Mouse (Mus musculus) adrenal gland, postnatal 14 days (tissue): ENCODE measurements around the gene Nufip2. TPM values are rescaled to one million over a fixed set of nuclear protein-coding genes. Genes with fewer than 3 reads are reported as not detected.
"Not testable (repeated sequence)": the region's sequence is repeated elsewhere in the genome, so short reads cannot be mapped to it uniquely, and the experiment has no call there.

Source experiments
- DNase-seq: peaks from one replicate; pipeline ENCODE4 v3.0.0; 2021; ENCODE audit warnings: mixed read lengths
- total RNA-seq: library from RNA; stranded (reverse); gene quantifications from 2 replicates; pipeline ENCODE4 v1.2.3, GENCODE M21; 2021

The Nufip2 gene
- total RNA-seq, 1 experiment from 2014 or later: 77.1 TPM

DNA sequence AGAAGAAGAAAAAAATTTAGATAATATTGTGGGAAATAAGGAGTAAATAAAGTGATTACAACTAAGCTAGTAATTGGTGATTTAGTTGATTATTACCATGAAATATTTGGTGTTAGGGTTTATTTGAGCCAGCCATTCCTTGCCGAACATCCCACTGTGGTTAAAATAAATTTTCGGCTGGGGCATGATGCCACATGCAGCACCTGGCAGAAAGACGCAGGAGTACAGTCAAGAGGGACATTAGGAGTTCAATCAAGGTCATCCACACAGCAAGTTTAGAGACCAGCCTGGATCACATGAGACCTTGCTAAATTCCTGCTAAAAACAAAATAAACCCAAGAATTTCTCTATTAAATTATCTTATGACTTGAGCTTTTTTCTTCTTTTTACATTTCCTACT is 23.1 kb downstream of the Nufip2 start:
- DNase-seq: no peak

- no peak for DNase-seq
Observed at GRCm38 (mm10) chr11:77713736-77714135, 27.8 kb downstream of the Nufip2 start.

- no peak for DNase-seq
Observed at GRCm38 (mm10) chr11:77719055-77719454, 33.1 kb downstream of the Nufip2 start.

- DNase-seq: no peak
Observed at GRCm38 (mm10) chr11:77721389-77721788, 35.4 kb downstream of the Nufip2 start.

DNA sequence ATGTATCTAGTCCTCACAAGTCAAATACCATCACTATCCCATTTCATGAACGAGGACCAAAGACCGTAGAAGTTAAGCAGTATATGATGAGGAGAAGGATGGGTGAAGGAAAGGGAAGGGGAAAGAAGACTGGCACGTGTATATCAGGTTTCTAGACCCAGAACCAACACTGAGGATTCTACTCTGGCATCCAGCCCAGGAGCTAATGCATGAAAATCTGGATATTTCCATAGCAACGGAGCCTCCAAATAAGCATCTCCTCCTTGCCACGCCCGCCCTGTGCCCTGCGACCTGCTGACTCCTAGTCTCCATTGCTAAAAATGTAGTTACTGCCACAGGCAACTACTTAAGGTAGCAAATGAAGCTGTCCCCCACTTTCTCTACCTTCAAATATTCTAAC is 38.8 kb downstream of the Nufip2 start:
- DNase-seq: no peak

DNA sequence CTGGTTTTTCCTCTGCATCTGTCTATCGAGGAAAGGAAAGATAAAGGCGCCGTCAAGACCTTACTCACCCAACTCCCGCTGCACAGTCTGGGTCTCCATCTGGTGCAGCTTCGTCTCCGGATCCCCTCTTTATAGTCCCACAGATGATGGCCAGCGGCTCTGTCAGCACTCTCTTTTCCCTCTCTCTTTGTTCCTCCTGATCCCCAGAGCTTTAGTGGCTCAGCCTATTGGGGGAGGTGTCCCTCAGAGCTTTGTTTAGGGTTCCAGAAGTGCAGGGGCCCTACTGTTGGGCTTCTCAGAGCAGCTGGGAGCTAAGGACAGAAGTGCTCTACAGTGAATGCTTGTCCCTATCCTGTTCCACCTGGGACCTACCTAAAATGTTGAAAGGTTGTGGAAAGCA is 39.2 kb downstream of the Nufip2 start, which contains the start of gene Cryba1:
TSS of gene Cryba1 (minus strand) at position 101 of the 400 bp plus-strand sequence.
- no peak for DNase-seq

DNA sequence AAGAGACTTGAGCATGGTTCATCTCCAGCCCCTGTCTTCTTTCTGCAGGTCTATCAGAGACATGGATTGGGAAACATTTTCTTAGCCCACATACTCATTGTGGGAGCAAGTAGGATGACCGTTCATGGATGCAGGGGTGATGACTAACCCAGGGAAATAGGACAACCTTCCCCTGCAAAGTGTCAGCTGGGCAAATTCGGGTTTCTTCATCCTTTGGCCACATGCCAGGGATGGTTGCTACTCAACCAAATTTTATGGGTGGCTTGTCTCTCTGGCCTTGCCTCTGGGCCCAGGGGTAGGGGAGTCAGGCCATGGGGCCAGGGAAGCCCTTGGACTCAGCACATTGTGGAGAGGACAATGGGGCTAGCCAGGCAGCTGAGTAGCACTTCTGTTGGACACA is 42.6 kb downstream of the Nufip2 start:
- peak; percentile 87 for DNase-seq

DNA sequence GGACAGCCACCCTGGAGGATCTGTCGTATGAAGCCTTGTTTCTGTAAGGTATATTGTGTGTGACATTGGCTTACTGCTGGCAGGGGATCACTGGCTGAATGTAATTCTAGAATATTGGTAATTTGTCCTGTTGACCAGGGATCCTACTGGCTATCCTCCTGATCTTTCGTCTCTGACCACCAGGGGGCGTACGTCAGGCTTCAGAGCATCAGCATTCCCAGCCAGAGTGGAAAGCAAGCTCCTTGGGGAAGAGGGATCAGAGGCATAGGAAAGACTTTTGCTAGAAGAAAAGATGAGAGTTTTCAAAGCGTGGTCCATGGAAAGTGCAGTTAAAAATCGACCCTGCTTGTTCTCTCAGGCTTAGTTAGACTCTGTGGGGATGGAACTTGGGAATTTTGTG is 51.3 kb downstream of the Nufip2 start:
- DNase-seq: peak; percentile 94

GRCm38 (mm10) chr11:77738555-77738954 is 52.6 kb downstream of the Nufip2 start:
- no peak for DNase-seq

- peak; percentile 72 for DNase-seq
Observed at GRCm38 (mm10) chr11:77743966-77744365, 58.0 kb downstream of the Nufip2 start.

- DNase-seq: no peak
Observed at GRCm38 (mm10) chr11:77746652-77747051, 60.7 kb downstream of the Nufip2 start.

GRCm38 (mm10) chr11:77747103-77747502 is 61.1 kb downstream of the Nufip2 start:
- not testable (repeated sequence) for DNase-seq

- peak; percentile 59 for DNase-seq
Observed at GRCm38 (mm10) chr11:77748996-77749395, 63.0 kb downstream of the Nufip2 start.

- DNase-seq: peak; percentile 17
Observed at GRCm38 (mm10) chr11:77752525-77752924, 66.6 kb downstream of the Nufip2 start.

GRCm38 (mm10) chr11:77753469-77753868 is 67.5 kb downstream of the Nufip2 start:
- no peak for DNase-seq

DNA sequence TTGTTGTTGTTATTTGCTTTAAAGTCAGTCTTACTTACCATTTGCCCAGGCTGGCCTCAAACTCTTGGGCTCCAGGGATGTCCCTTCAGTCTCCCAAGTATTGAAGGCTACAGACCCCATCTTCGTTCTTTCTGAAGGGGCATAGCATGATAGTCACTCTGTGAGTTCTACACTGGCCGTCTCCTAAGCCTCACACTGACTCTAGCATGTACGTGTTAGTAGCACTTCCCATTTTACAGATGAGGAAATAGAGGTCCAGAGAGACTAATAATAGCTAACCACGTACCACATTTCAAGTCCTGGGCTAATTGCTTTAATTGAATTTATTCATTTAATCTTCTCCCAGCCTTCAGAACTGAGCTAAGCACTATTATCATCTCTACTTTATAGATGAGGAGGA is 74.1 kb downstream of the Nufip2 start:
- no peak for DNase-seq

DNA sequence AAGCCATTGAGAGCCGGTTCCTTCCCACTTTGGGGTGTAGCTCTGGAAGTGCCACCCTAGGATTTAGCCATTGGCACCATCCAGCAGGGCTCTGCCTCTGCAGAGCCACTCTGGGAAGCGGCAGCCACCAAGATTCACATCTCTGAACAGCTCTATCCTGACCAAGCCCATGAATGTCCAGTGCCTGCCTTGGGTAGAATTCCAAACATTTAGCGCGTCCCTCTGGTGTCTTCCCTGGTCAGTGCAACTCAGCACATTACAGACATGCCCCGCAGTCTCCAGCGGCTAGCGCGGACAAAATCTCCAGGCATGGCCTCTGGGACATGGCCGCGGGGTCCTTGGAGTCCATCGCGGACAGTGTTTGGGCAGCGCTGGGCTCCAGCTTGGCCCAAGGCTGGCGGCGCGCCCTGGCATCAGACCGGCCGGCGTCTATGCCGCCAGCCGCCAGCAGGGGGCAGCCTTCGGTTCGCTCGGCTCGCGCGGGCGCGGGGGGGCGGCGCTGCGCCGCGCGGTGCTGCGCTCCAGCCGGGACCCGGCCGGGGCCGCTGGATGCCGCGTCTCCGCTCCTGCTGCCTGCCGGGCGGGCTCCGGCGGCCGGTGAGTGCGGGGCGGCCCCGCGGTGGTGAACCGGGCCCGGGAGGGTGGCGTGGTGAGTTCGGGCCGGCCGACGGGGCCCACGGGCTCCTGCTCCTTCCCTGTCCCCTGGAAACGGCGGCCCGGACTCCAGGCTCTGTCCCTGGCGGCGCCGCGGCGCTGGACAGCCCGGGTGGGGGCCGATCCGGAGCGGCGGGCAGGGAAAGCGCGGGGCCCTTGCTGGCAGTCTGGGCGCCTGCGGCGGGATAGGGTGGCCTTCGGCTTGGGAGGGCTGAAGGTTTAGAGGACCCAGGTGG is 77.1 kb downstream of the Nufip2 start, which contains the start of gene Myo18a:
TSS of gene Myo18a (plus strand) at position 464 of the 890 bp plus-strand sequence.
- DNase-seq: peak; percentile 94

DNA sequence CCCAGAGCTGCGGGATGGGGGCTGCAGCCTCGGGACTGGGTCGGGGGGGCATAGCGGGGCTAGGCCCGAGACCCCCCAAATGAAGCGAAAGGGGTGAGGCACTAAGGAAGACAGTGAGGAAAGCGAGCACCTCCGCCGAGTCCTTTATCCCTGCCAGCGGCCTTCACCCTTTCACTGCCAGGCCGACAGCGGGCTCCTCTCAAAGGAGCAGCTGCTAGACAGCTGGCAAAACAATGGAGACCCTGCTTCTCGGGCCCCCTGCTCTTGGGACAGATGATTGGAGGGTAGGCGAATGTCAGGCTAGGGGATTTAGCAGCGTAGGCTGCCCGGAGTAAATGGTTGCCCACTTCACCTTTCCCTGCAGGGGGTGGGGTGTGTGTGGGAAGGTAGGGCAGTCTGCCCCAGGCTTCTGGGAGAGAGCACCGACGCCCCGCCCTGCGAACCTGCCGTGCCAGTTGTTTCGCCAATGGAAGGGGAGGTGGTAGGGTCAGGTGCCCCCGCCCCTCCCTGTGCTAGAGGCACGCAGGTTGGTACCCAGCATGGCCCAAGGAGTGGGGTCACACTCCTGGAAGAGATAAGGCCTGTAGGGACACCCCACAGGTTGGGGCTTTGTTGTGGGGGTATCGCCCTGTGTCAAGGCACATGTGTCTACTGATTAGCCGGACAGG is 77.9 kb downstream of the Nufip2 start:
- peak; percentile 63 for DNase-seq

- DNase-seq: peak; percentile 45
Observed at GRCm38 (mm10) chr11:77764694-77765458, 78.9 kb downstream of the Nufip2 start.

GRCm38 (mm10) chr11:77765459-77765777 is 79.5 kb downstream of the Nufip2 start:
- DNase-seq: no peak

DNA sequence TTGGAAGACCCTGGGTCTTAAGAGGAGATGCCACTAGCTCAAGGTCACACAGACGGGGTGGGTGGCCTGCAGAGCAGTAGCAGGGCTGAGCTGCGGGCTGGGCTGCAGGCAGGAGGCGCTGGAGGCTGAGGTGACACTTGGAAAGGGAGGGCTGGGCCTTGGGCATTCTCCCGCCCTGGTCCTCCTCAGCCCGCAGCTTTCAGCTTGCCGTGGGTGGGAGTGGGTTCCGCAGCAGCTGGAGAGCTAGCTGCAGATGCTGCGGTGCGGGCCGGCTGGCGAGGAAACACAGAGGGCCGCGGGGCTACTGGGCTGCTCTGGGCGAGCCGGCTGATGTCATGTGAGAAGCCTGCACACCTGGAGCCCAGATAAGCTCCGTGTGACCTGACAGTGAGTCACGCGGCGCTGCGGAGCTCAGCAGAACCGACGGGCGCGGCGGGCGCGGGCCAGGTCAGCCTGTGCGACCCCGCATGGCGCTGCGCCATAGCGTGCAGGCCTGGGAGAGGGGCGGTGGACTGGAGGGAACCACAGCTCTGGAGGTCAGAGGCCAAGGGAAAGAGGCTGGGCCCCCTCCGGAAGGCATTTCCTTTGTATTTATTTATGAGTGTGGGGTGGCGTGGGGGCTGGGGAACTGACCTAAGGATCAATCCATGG is 80.5 kb downstream of the Nufip2 start:
- DNase-seq: peak; percentile 81

- no peak for DNase-seq
Observed at GRCm38 (mm10) chr11:77769496-77769895, 83.5 kb downstream of the Nufip2 start.
